Mouse (Mus musculus) urinary bladder, postnatal 10 days (tissue): ENCODE measurements around the gene Hagh.
A peak's percentile ranks its signal among the peaks of the same experiment; 100 is the strongest.

ENCODE experiments used
- DNase-seq: peaks from one replicate; pipeline ENCODE4 v3.0.0; 2022; ENCODE audit warnings: low spot score

The Hagh gene

GRCm38 (mm10) chr17:24850065-24850772, 10.3 kb downstream of the Hagh start, which contains the start of gene Fahd1:
Gene Fahd1 (minus strand): TSS chr17:24850364.
- DNase-seq = peak; percentile 75

GRCm38 (mm10) chr17:24850773-24851127, 10.8 kb downstream of the Hagh start:
- DNase-seq = no peak

GRCm38 (mm10) chr17:24851381-24852125, 11.6 kb downstream of the Hagh start:
- DNase-seq = no peak

GRCm38 (mm10) chr17:24855838-24856464, 16.0 kb downstream of the Hagh start:
- no peak for DNase-seq

GRCm38 (mm10) chr17:24856589-24856988, 16.6 kb downstream of the Hagh start:
- no peak for DNase-seq

- DNase-seq = no peak
Observed at GRCm38 (mm10) chr17:24857831-24858470, 18.0 kb downstream of the Hagh start.

GRCm38 (mm10) chr17:24858967-24859366, 19.0 kb downstream of the Hagh start:
- DNase-seq = no peak

- DNase-seq = no peak
Observed at GRCm38 (mm10) chr17:24860076-24860475, 20.1 kb downstream of the Hagh start.

GRCm38 (mm10) chr17:24861785-24862184, 21.8 kb downstream of the Hagh start:
- DNase-seq = no peak

- DNase-seq = no peak
Observed at GRCm38 (mm10) chr17:24865776-24866175, 25.8 kb downstream of the Hagh start, which contains the start of gene Igfals. Gene Igfals (plus strand): TSS chr17:24865997.

GRCm38 (mm10) chr17:24867914-24868313, 28.0 kb downstream of the Hagh start:
- DNase-seq = no peak

- DNase-seq = no peak
Observed at GRCm38 (mm10) chr17:24873695-24874404, 33.9 kb downstream of the Hagh start.

- no peak for DNase-seq
Observed at GRCm38 (mm10) chr17:24874405-24874745, 34.4 kb downstream of the Hagh start.

- DNase-seq = no peak
Observed at GRCm38 (mm10) chr17:24874989-24875388, 35.0 kb downstream of the Hagh start.

GRCm38 (mm10) chr17:24877336-24878116, 37.6 kb downstream of the Hagh start:
- DNase-seq = no peak

- no peak for DNase-seq
Observed at GRCm38 (mm10) chr17:24878117-24878397, 38.1 kb downstream of the Hagh start.

GRCm38 (mm10) chr17:24878531-24878930, 38.6 kb downstream of the Hagh start:
- DNase-seq = no peak

- DNase-seq = no peak
Observed at GRCm38 (mm10) chr17:24881738-24882440, 41.9 kb downstream of the Hagh start.

- DNase-seq = no peak
Observed at GRCm38 (mm10) chr17:24884391-24884790, 44.4 kb downstream of the Hagh start.

- no peak for DNase-seq
Observed at GRCm38 (mm10) chr17:24885356-24886133, 45.6 kb downstream of the Hagh start.
